Mouse (Mus musculus) olfactory bulb, adult 2 months (tissue): Measurements from ENCODE around the gene Tfcp2l1.

Experiments
- CTCF ChIP-seq: fragments of 200-500 bp; IDR thresholded peaks from 2 replicates; pipeline ENCODE4 v1.5.1; 2012; ENCODE audit warnings: low read depth, mild to moderate bottlenecking, low read length, moderate library complexity; ENCODE audit not compliant: insufficient read depth
- POLR2A ChIP-seq: fragments of 200-500 bp; IDR thresholded peaks from 2 replicates; pipeline ENCODE4 v1.6.1; 2012; ENCODE audit warnings: mild to moderate bottlenecking, low read depth, low read length, moderate library complexity; ENCODE audit not compliant: insufficient read depth

GRCm38 (mm10) chr1:118728796-118729195 is 101.1 kb downstream of the Tfcp2l1 start:
- TF ChIP-seq CTCF: no peak
- no peak for TF ChIP-seq POLR2A
